Mouse (Mus musculus) brain, embryonic 18.5 days (tissue): ENCODE results near the gene Itgae.
"Not testable (repeated sequence)": the region's sequence is repeated elsewhere in the genome, so short reads cannot be mapped to it uniquely, and the experiment has no call there.

ENCODE experiments used
- DNase-seq: peaks from one replicate; pipeline ENCODE4 v3.0.0-alpha.2; 2012; ENCODE audit warnings: low read depth, low spot score

The Itgae gene

DNA sequence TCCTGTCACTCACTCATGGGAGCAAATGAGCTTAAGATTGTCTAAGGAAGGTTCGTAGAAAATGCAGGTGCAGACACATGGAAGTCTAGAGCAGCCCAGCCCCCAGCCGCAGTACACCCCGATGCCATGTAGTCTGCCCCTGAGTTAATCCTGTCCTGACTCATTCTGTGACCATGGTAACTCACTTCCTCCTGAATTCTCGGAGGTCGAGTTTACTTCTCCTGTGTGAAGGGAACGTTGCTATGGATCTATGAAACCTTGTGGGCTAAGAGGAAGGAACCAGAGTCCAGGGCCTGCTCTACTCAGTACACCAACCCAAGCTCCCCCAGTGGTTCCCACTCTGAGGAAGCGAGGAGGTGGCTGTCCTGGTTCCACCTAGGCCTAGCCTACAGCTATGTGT, 2.5 kb downstream of the Itgae start:
- no peak for DNase-seq

DNA sequence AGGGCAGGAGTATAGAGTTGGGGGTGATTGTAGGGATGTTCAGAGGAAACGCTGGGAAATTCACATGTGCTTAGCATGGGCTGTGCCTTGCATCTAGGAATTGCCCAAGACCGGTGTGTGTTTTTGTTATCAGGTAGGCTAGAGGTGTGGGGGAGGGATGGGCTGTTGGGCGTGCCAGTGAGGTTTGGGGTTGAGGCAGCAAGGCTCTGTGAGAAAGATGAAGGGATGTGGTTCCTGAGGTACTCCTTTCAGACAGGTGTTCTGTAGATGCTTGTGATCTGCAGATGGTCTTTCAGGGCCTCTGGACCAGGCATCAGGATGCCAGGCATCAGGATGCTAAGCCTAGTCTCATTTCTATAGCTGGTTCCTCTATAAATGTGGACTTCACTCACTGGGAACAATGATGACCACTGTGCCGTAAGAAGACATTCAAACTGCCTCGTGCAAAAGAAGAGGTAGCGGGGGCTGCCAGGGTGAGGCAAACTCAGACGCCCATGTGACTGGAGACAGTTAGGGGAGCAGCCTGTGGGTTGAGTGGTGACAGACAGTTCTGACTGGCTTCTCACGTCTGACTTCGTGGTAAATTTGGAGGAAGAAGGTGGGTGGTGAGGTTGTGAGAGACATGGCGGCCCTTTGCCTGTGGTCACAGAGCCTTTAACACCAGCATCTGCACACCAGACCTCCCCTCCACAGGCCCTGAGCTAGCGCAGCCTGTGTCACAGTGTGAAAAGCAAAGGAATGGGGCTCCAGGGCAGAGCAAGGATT, 4.0 kb downstream of the Itgae start:
- no peak for DNase-seq

- no peak for DNase-seq
Measured at GRCm38 (mm10) chr11:73098860-73099259, 8.5 kb downstream of the Itgae start.

DNA sequence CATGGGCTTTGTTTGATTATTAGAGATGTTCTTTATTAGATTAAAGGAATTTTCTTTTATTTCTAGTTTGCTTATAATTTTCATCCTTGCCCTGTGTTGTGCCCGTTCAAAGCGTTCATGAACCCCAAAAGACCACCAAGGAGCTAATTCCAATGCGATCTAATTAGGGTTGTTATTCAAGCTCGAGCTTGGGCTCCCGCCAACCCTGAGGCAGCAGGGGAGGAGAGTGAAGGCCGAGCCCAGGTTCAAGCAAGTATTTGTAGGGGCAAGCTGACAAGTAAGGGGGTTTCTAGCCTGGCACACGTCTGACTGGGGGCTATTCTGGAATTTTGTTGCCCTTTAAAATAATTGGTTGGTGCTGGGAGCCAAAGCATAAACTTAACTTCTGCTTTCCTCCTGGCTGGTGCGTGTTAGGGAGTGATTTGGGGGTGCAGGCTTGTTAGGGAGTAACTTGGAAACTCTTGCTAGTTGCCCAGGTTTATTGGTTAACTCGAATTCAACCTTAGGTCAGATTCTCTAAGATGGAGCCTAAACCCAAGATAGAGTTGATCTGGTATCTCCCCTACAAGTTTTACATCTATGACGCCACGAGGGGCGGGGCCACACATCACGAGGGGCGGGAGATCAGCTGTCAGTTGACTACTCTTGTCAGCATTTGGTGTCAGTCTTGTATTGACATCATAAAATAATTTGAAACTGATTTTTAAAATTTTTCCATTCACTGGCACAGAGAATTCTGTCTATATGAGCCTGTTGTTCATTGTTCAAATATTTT, 9.8 kb downstream of the Itgae start:
- no peak for DNase-seq

GRCm38 (mm10) chr11:73101308-73101707, 10.9 kb downstream of the Itgae start:
- DNase-seq = no peak

GRCm38 (mm10) chr11:73105246-73105645, 14.9 kb downstream of the Itgae start:
- DNase-seq = no peak

DNA sequence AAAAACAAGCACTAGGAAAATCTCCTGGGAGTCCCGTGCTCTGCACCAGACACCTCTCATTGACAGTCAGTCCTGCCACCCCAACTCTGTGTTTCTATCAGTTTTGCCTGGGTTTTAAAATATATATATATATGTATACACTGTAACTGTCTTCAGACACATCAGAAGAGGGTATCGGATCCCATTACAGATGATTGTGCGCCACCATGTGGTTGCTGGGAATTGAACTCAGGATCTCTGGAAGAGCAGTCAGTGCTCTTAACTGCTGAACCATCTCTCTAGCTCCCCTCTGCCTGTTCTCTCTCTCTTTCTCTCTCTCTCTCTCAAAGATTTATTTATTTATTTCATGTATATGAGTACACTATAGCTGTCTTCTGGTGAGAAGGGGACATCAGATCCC, 17.0 kb downstream of the Itgae start:
- DNase-seq = not testable (repeated sequence)

DNA sequence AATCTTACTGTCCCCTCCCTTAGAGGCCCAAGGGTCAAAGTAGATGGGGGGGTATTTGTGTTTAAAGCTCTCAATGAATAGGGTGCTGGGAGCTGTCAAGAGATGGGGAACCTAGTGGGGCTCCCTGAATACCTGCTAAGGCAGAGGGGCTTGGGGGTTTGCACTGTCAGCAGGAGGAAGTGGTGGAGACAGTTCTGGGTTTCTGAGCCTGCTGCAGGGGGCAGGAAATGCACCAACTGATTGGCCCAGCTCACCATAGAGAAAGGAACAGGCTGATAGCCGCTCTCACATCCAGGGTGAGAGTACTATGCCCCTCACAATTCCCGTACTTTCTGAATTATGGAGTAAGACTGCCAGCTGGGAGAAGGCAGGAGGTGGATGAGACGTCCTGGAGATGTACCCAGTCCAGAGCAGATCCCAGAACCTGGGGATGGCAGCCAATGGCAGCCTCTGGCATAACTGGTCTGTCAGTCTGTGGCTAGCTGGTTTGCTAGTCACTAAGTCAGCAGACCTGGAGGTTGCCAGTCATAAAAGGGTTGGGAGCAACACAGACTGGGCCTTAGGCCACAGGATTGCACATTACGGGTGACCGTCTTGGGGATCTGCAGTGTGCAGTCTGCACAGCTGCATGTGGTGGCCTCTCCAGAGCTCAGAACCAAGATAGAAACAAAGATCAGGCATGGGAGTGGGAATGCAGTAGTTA, 18.0 kb downstream of the Itgae start:
- no peak for DNase-seq

DNA sequence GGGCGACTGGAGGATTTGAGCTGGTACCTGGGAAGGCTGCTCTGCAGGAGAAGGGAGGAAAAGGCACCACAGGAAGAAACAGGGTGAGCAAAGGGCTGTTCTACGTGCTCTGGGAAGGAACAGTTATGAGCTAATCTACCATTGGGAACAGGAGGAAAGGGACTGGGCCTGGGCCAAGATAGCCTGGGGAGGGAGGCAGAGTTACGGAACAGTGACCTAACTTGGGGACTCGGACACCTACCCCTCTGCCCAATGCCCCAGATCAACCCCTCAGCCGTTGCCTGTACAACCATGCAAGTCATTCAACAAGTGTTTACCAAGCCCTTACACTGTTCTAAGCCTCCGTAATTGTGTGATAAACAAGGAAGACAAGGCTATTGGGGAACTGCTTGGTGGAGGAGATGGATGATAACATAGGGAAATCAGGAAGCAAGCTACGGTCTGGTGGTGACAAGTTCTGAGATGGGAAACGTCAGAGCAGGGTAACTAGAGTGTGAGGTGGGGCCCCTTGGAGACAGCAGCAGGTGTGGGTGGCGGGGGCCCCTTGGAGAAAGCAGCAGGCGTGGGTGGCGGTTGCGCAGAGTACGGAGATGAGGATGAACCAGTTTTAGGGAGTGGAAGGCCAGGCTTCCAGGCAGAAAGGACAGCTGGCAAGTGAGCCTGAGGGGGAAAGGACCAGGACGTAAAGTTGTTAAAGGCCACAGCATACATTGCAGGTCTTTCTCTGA, 18.7 kb downstream of the Itgae start:
- DNase-seq = no peak

DNA sequence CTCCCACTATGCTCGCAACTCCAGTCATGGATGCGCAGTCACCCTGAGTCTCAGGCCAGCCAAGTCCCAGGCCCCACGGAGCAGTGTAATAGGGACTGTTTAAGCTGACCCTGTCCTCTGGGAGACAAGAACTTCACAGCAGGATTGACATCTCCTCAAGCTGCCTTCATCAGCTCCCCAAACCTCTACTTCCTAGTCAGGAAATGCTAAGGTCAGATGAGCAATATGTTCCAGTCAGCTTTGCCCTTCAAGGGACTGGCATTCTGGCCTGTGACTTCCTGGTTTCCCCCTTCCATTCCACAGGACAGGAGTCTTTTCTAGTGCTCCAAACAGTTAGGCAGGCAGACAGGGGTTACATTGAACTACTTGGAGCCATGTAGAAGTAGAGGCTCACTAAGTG, 19.6 kb downstream of the Itgae start:
- DNase-seq = no peak

DNA sequence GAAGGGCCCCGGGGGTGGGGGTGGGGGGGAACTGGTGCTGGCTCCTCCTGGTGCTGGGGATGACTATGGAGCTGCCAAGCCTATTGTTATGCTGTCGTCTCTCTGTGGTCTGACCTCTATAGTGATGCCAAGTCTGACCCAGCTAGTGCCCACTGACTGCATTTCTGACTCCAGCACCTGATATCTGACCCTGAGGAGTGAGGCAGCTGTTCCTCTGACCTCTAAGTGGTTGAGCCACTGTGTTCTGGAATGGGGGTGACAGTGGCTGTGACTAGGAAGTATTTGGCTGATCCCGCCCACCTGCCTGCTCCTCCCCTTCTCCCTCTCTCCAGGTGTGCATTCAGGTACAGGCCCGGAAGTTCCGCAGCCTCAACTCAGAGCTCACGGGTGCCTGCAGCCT, 21.0 kb downstream of the Itgae start:
- DNase-seq = no peak

- DNase-seq = no peak
Measured at GRCm38 (mm10) chr11:73126495-73126894, 36.1 kb downstream of the Itgae start.

- DNase-seq = no peak
Measured at GRCm38 (mm10) chr11:73131020-73131419, 40.6 kb downstream of the Itgae start.

- no peak for DNase-seq
Measured at GRCm38 (mm10) chr11:73132999-73133398, 42.6 kb downstream of the Itgae start.

GRCm38 (mm10) chr11:73134222-73134621, 43.8 kb downstream of the Itgae start:
- DNase-seq = no peak

- no peak for DNase-seq
Measured at GRCm38 (mm10) chr11:73136587-73136986, 46.2 kb downstream of the Itgae start.

DNA sequence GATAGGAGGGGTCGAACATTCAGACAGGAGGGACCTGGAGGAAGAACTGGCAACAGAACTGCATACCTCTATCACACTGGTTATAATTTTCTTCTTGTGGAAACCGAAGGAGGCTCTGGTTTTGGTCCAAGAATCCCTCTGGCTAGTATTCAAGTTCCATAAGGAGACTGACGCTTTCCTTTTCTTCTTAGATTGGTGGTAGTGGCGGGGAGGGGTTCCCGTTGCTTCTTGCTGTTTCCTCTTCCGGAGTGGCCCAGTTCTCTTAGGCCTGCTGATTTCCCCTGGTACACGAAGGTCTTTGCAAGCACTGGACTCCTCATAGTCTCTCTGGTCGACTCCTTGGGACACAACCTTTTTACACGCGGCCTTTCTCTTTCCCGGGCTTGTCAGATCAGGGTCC, 46.7 kb downstream of the Itgae start:
- no peak for DNase-seq

DNA sequence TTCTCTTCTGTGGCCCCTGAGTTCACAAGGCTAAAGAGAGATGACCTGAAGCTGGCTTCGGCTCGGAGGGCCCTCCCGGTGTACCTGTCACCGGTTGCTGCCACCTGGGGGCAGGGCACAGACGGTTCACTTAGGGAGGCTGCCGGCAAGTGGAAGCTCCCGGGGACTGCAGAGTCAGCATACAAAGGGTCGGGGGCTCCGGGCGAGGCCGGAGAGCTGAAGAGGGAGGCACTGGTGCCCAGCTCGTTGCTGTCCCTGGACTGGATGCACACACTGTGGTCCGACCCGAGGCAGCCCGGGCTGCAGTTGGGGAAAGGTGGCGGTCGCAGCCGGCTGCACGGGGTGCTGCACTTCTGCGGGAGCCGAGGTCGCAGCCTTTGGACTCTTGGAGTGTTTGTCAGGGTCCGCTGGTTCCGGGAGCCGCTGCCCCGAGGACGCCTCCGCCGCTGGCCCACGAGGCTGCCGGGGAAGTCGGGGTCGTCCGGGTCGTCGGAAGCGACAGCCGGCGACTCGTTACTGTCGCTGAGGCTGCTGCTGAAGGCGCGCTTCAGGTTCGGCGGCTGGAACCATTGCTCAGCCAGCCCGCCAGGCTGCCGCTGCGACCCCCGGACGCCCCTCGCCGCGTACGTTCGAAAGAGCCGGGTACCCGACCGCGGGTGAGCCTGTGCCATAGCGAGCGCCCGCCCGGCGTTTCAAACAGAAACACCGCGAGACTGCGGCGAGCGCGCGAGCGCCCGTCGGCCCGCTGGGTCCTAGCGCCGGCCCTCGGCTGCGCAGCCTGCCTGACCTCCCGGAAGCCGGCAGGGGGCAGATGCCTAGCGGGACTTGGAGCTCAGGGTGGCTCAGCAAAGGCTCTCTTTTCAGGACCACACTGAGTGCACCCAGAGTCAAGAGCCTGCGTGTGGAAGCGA, 47.5 kb downstream of the Itgae start, which contains the start of gene Haspin:
TSS of gene Haspin (minus strand) at position 704 of the 911 bp plus-strand sequence.
- DNase-seq = peak; percentile 66

DNA sequence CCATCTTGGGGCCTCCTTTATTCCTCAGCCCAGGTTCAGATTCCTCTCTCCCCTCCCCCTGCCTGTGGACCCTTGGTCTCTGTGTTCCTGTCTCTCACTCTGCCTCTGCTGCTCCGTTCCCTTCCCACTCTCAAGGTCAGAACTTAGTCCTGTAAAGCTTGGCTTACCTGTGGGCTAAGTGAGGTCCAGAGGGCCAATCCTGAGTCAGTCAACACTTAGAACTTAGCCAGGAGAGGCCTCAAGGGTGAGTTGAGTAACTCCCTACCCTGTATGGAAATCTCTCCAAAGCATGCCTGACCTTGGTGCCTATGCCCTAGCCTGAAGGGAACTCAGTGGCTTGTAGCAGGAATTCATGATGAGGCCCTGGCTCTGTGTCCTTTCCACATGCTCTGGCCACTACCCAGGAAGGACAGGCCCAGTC, 53.9 kb downstream of the Itgae start:
- no peak for DNase-seq
